Mouse (Mus musculus): ENCODE data around the gene Slc22a12.

- TF ChIP-seq CTCF (IDR thresholded peaks at IDR 0.05; ENCODE audit: low read depth) (no peak), EP300 (optimal IDR thresholded peaks at IDR 0.05) (no peak)
These were observed 24.2 kb downstream of the Slc22a12 start for GRCm38 (mm10) chr19:6518601-6519000.
